Mouse (Mus musculus): Measurements from ENCODE around the gene Lta.

Gene Lta

GRCm38 (mm10) chr17:35156461-35157200 lies 48.5 kb downstream of the Lta start:
- no peak for DNase-seq

- DNase-seq, result peak in 1 of 2 experiments; percentile 17
These were observed 49.7 kb downstream of the Lta start for GRCm38 (mm10) chr17:35155451-35155850.

GRCm38 (mm10) chr17:35154616-35155015 lies 50.5 kb downstream of the Lta start:
- DNase-seq, result peak in 1 of 2 experiments; percentile 23

GRCm38 (mm10) chr17:35153931-35154330 lies 51.2 kb downstream of the Lta start:
- DNase-seq, result peak in 1 of 2 experiments; percentile 4

Data from thymus, postnatal 36 days (tissue).